Mouse (Mus musculus) brain, embryonic 14.5 days (tissue): Measurements from ENCODE around the gene Praf2. TPM values are rescaled to one million over a fixed set of nuclear protein-coding genes. Genes with fewer than 3 reads are reported as not detected.
"Not testable (repeated sequence)": the region's sequence is repeated elsewhere in the genome, so short reads cannot be mapped to it uniquely, and the experiment has no call there.

Experiments used
- DNase-seq: peaks from one replicate; pipeline ENCODE4 v3.0.0-alpha.2; 2011; ENCODE audit warnings: low read depth
- CTCF ChIP-seq: fragments of 200-500 bp; IDR thresholded peaks from 2 replicates; pipeline ENCODE4 v1.5.1; 2012; ENCODE audit warnings: inconsistent platforms, mild to moderate bottlenecking, moderate library complexity, borderline replicate concordance; ENCODE audit not compliant: insufficient read depth, insufficient read length; ENCODE audit errors: extremely low read depth
- POLR2A ChIP-seq: fragments of 200-500 bp; IDR thresholded peaks from 2 replicates; pipeline ENCODE4 v1.6.1; 2012; ENCODE audit warnings: mild to moderate bottlenecking, inconsistent platforms, borderline replicate concordance; ENCODE audit not compliant: poor library complexity, insufficient read depth, insufficient read length, severe bottlenecking; ENCODE audit errors: extremely low read depth
- polyA plus RNA-seq: library from polyadenylated mRNA; depleted of rRNA; stranded (reverse); fragments of >200 nt; gene quantifications from 2 replicates; pipeline ENCODE4 v1.2.3, GENCODE M21; 2012; rRNA removed

The Praf2 gene
- 95.6 and 106 TPM in 2 replicates for polyA plus RNA-seq

- TF ChIP-seq POLR2A (no peak), CTCF (no peak)
- DNase-seq: peak; percentile 96
These were observed at the start of gene Praf2 for GRCm38 (mm10) chrX:7728215-7728921. TSS of gene Praf2 (plus strand) at chrX:7728439.

GRCm38 (mm10) chrX:7678986-7679385, 49.3 kb upstream of the Praf2 start:
- TF ChIP-seq CTCF (no peak), POLR2A (no peak)
- no peak for DNase-seq

- TF ChIP-seq POLR2A: no peak
- TF ChIP-seq CTCF: peak; percentile 74
- peak; percentile 95 for DNase-seq
These were observed 48.7 kb upstream of the Praf2 start for GRCm38 (mm10) chrX:7679405-7680056.

GRCm38 (mm10) chrX:7680057-7680412, 48.2 kb upstream of the Praf2 start:
- TF ChIP-seq POLR2A: no peak
- no peak for TF ChIP-seq CTCF
- DNase-seq: no peak

GRCm38 (mm10) chrX:7680864-7681263, 47.4 kb upstream of the Praf2 start, which contains the start of gene Magix:
TSS of gene Magix (minus strand) at chrX:7681251.
- TF ChIP-seq CTCF: no peak
- no peak for TF ChIP-seq POLR2A
- no peak for DNase-seq

GRCm38 (mm10) chrX:7688321-7688720, 39.9 kb upstream of the Praf2 start:
- no peak for TF ChIP-seq CTCF
- TF ChIP-seq POLR2A: no peak
- no peak for DNase-seq

- no peak for DNase-seq
- TF ChIP-seq CTCF (no peak), POLR2A (no peak)
These were observed 37.8 kb upstream of the Praf2 start for GRCm38 (mm10) chrX:7690486-7690885.

- DNase-seq: peak; percentile 36
- TF ChIP-seq CTCF (no peak), POLR2A (no peak)
These were observed 35.4 kb upstream of the Praf2 start for GRCm38 (mm10) chrX:7692862-7693261.

- no peak for DNase-seq
- TF ChIP-seq POLR2A: no peak
- TF ChIP-seq CTCF: no peak
These were observed 31.7 kb upstream of the Praf2 start for GRCm38 (mm10) chrX:7696520-7696919.

GRCm38 (mm10) chrX:7696954-7697381, 31.3 kb upstream of the Praf2 start, which contains the start of gene Gpkow:
TSS of gene Gpkow (plus strand) at chrX:7697131.
- peak; percentile 98 for DNase-seq

GRCm38 (mm10) chrX:7713764-7714134, 14.5 kb upstream of the Praf2 start:
- not testable (repeated sequence) for DNase-seq

More at GRCm38 (mm10) chrX:7696954-7697381, 31.3 kb upstream of the Praf2 start, which contains the start of gene Gpkow:
- TF ChIP-seq CTCF (no peak), POLR2A (peak; percentile 17; the same call in 1 of the 2 replicates)

- peak; percentile 98 for DNase-seq
These were observed 13.9 kb upstream of the Praf2 start, which contains the start of gene Wdr45 for GRCm38 (mm10) chrX:7714135-7714899. TSS of gene Wdr45 (plus strand) at chrX:7714333.

- DNase-seq: not testable (repeated sequence)
These were observed 12.2 kb upstream of the Praf2 start for GRCm38 (mm10) chrX:7716058-7716457.
